Comparison of ENCODE assay signal across 8 mouse cellular contexts in the genomic region with DNA sequence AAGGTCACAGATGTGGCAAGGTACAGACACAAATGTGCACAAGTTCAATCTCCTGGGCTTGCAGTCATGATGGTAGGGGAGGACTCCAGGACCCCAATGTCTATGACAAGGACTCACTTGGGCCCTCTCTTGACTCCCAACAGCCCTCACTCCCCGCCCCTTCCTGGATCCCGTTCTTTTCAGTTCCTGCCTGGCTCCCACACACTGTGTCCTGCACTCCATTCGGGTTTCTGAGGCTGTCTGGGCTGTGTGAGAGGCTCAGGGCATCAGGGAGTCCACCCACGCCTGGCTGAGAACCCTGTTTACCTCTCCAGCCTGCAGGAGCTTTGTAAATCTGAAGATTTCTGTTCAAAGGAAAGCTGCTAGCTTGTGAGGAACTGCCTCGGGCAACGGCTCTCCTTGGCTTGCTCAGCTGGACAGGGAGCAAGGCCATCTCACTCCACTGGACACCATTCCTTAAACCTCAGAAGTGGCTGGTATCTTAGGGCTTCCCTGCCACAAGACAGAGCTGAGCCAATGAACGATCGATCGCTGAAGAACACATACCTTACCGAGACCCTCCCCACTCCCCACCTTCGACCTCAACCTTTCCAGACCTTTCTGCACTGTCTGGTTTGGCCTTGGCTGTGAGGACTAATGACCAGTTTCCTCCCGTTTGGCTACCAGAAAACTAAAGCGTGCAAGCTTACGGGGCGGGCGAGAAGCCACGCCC.
DNase-seq lines count a peak whose midpoint lies in the region; ATAC-seq and TF ChIP-seq lines count a peak whose summit lies in the region.

No protein-coding gene starts in this region.

- TF ChIP-seq CTCF in cerebellum, adult 2 months (IDR thresholded peaks at IDR 0.05; ENCODE audit: borderline replicate concordance, insufficient read depth, low read depth, low read length), result no peak
- TF ChIP-seq CTCF in liver, postnatal 0 days (IDR thresholded peaks at IDR 0.05; ENCODE audit: low read depth), result no peak

- H3K9ac ChIP-seq in heart, embryonic 14.5 days (ENCODE audit: low read length), result peak overlapping the region; percentile 35; the same call in 1 of the 2 replicates
- H3K9ac ChIP-seq in forebrain, embryonic 14.5 days (ENCODE audit: low read length), result peak overlapping the region; percentile 10; the same call in 1 of the 2 replicates
- no peak overlapping the region for H3K9ac ChIP-seq in liver, postnatal 0 days (replicated peaks)

- TF ChIP-seq POLR2A in cerebellum, adult 2 months (IDR thresholded peaks at IDR 0.05; ENCODE audit: borderline replicate concordance, insufficient read depth, low read length), result 0 out of 2 replicates have a peak, but pooled peaks have one; percentile 12

- WGBS in heart, embryonic 14.5 days, result 13% methylated on average over 17 of the region's 17 CpGs
- WGBS in cerebellum, adult 2 months, result 9% methylated on average over 17 of the region's 17 CpGs
- 13% methylated on average over 17 of the region's 17 CpGs for WGBS in forebrain, embryonic 14.5 days
- 11% methylated on average over 17 of the region's 17 CpGs for WGBS in liver, postnatal 0 days (ENCODE audit: insufficient replicate concordance)

- no peak for ATAC-seq in heart, embryonic 14.5 days (ENCODE audit: insufficient number of reproducible peaks, insufficient read depth, low FRiP score, low read depth)
- peak; percentile 55 for ATAC-seq in forebrain, embryonic 14.5 days
- ATAC-seq in liver, postnatal 0 days, result no peak
- ATAC-seq in monocyte, adult 5-6 weeks (replicated peaks; ENCODE audit: insufficient number of reproducible peaks, low FRiP score, low TSS enrichment, poor library complexity, severe bottlenecking), result no peak

- TF ChIP-seq EP300 in liver, postnatal 0 days (IDR thresholded peaks at IDR 0.05; ENCODE audit: low read depth), result no peak

- peaks cover 3% of the 10 kb centered on the region; the same call in 1 of the 2 replicates for H3K9me3 ChIP-seq in heart, embryonic 14.5 days (ENCODE audit: control insufficient read depth, low read length)
- no peaks in the 10 kb centered on the region for H3K9me3 ChIP-seq in forebrain, embryonic 14.5 days (replicated peaks; ENCODE audit: control insufficient read depth, low read length)
- H3K9me3 ChIP-seq in liver, postnatal 0 days (ENCODE audit: low read length), result 0 out of 2 replicates have a peak, but pooled peaks cover 2% of the 10 kb centered on the region

- DNase-seq in heart, postnatal 25 days (ENCODE audit: low spot score), result no peak
- peak; percentile 78 to 84 for DNase-seq in cerebellum, adult 2 months
- peak; percentile 28 for DNase-seq in forebrain, embryonic 14.5 days (ENCODE audit: low spot score)
- DNase-seq in liver, postnatal 0 days, result no peak
- DNase-seq in frontal cortex, postnatal 10 days (ENCODE audit: low spot score in 2 of 2), result no peak
- DNase-seq in left cerebral cortex, adult 11 months (ENCODE audit: low spot score), result no peak

- H3K4me1 ChIP-seq in heart, embryonic 14.5 days (ENCODE audit: control insufficient read depth in 2 of 2, insufficient read depth in 2 of 2, low read length in 2 of 2), result peaks cover 9 to 10% of the 10 kb centered on the region in 2 experiments; a peak in 3 of 4 replicates
- peaks cover 50% of the 10 kb centered on the region for H3K4me1 ChIP-seq in cerebellum, adult 2 months (ENCODE audit: control insufficient read depth, insufficient read depth, low read length)
- H3K4me1 ChIP-seq in forebrain, embryonic 14.5 days (ENCODE audit: control insufficient read depth, insufficient read depth, low read length), result peaks cover 20% of the 10 kb centered on the region
- peaks cover 4% of the 10 kb centered on the region; the same call in 1 of the 2 replicates for H3K4me1 ChIP-seq in liver, postnatal 0 days (ENCODE audit: insufficient read depth)

- intact Hi-C loops in heart, postnatal 25 days (cut with DNase I), result no loop called here

- 0 out of 2 replicates have a peak, but pooled peaks cover 11% of the 10 kb centered on the region for H3K27me3 ChIP-seq in heart, embryonic 14.5 days (ENCODE audit: control insufficient read depth, insufficient read depth, low read length)
- H3K27me3 ChIP-seq in cerebellum, adult 2 months (ENCODE audit: control insufficient read depth, insufficient read depth, low read length), result no peaks in the 10 kb centered on the region
- no peaks in the 10 kb centered on the region for H3K27me3 ChIP-seq in forebrain, embryonic 14.5 days (replicated peaks; ENCODE audit: control insufficient read depth, insufficient read depth, low read length)
- H3K27me3 ChIP-seq in liver, postnatal 0 days (ENCODE audit: insufficient read depth, low read length), result 0 out of 2 replicates have a peak, but pooled peaks cover 6% of the 10 kb centered on the region

- peak overlapping the region; percentile 55 for H3K4me2 ChIP-seq in heart, embryonic 14.5 days (ENCODE audit: low read length)
- H3K4me2 ChIP-seq in forebrain, embryonic 14.5 days (ENCODE audit: low read length), result peak overlapping the region; percentile 49
- H3K4me2 ChIP-seq in liver, postnatal 0 days (ENCODE audit: low read depth, low read length), result peak overlapping the region; percentile 16; the same call in 1 of the 2 replicates

- peak overlapping the region in 1 of 2 experiments; percentile 22; a peak in 2 of 4 replicates for H3K4me3 ChIP-seq in heart, embryonic 14.5 days (ENCODE audit: control insufficient read depth in 1 of 2, insufficient read depth in 1 of 2, low read depth in 1 of 2, low read length in 2 of 2)
- no peak overlapping the region for H3K4me3 ChIP-seq in cerebellum, adult 2 months (replicated peaks; ENCODE audit: insufficient read depth, low read depth, low read length)
- peak overlapping the region; percentile 11 for H3K4me3 ChIP-seq in forebrain, embryonic 14.5 days (ENCODE audit: low read depth, low read length)
- H3K4me3 ChIP-seq in liver, postnatal 0 days (ENCODE audit: low read depth, low read length), result no peak overlapping the region

- no peak overlapping the region for H3K27ac ChIP-seq in heart, embryonic 14.5 days (replicated peaks in 1 of 2; ENCODE audit: control insufficient read depth in 1 of 2, insufficient read depth in 1 of 2, low read depth in 2 of 2, low read length in 2 of 2)
- H3K27ac ChIP-seq in cerebellum, adult 2 months (ENCODE audit: insufficient read depth, low read length), result peak overlapping the region; percentile 82
- H3K27ac ChIP-seq in forebrain, embryonic 14.5 days (ENCODE audit: low read depth, low read length), result peak overlapping the region; percentile 63
- H3K27ac ChIP-seq in liver, postnatal 0 days (ENCODE audit: low read depth), result no peak overlapping the region

- H3K36me3 ChIP-seq in heart, embryonic 14.5 days (ENCODE audit: control insufficient read depth, insufficient read depth, low read length), result no peaks in the 10 kb centered on the region
- no peaks in the 10 kb centered on the region for H3K36me3 ChIP-seq in forebrain, embryonic 14.5 days (ENCODE audit: control insufficient read depth, insufficient read depth, low read length)
- no peaks in the 10 kb centered on the region for H3K36me3 ChIP-seq in liver, postnatal 0 days (replicated peaks; ENCODE audit: insufficient read depth, low read length)

Comparison
In these comparisons a context has a peak if more than half of its experiments do, and no peak if none do; other contexts are left out.
1. H3K27ac ChIP-seq: peak in cerebellum, adult 2 months (single experiment) and forebrain, embryonic 14.5 days (single experiment); none in heart, embryonic 14.5 days (0 of 2) and liver, postnatal 0 days (single experiment).
2. DNase-seq: peak in cerebellum, adult 2 months (2 of 2) and forebrain, embryonic 14.5 days (single experiment); none in heart, postnatal 25 days (single experiment), liver, postnatal 0 days (single experiment), frontal cortex, postnatal 10 days (0 of 2) and left cerebral cortex, adult 11 months (single experiment).
3. Peak in every context shown above with its lines, with median percentiles within 50 percentile points of each other: H3K4me2 ChIP-seq.